Mouse (Mus musculus) layer of hippocampus, adult 18-20 months (tissue): ENCODE data around the gene Tectb. TPM values are rescaled to one million over a fixed set of nuclear protein-coding genes. Genes with fewer than 3 reads are reported as not detected.
"Not testable (repeated sequence)": the region's sequence is repeated elsewhere in the genome, so short reads cannot be mapped to it uniquely, and the experiment has no call there.

ENCODE experiments used
- DNase-seq, 2 experiments: peaks; one replicate each; pipeline ENCODE4 v3.0.0; 2022; ENCODE audit warnings: low spot score in 2 of 2
- long read RNA-seq: library from polyadenylated mRNA; stranded (forward); transcript quantifications from one replicate; pipeline ENCODE4 v2.0.0, GENCODE M21; 2021
- total RNA-seq, 2 experiments: library from RNA; stranded (reverse); gene quantifications; 2 replicates each; pipeline ENCODE4 v1.2.3; 2021

The Tectb gene
- under 1 TPM in 1 of 2 experiments, not detected in 1; 0.47 TPM for total RNA-seq
- long read RNA-seq: 0 reads

DNA sequence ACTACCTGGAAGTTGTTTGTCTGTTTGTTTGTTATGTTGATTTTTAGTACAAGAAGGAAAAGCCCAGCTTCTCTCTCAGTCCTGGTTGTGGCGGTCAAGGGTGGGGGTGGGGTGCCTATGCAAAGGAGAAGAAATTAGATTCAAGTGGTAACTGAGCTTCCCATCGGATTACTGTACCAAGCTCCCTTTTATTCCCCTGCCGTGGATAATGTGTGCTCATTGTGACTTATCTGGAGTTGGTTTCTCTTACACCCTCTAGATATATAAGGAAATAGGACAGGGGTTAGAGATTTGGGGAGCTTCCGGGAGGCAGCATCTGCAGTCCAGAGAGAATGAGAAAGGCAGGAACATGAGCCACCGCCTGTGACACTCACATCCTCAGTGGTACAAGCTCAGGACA lies at the start of gene Tectb:
Gene Tectb (plus strand): TSS at position 301 of the 400 bp plus-strand sequence.
- no peak for DNase-seq

DNA sequence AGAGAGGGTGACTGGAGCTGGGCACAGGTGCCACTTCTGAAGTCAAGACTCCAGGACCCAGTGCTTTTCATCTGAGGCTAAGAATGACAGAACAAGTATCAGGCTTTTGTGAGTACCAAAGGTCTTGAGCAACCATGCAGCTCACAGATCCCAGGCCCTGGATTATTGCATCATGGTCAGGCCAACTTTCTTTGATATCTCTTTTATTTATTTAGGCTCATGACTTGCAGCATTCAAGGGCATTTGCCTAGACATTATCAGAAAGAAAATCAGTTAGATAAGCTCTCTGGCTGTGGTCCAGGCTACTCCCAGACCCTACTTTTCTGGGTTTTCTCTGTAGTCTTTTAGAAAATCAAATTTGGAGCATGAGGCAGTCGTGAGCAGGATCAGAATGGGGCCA lies 48.8 kb upstream of the Tectb start:
- DNase-seq: no peak

DNA sequence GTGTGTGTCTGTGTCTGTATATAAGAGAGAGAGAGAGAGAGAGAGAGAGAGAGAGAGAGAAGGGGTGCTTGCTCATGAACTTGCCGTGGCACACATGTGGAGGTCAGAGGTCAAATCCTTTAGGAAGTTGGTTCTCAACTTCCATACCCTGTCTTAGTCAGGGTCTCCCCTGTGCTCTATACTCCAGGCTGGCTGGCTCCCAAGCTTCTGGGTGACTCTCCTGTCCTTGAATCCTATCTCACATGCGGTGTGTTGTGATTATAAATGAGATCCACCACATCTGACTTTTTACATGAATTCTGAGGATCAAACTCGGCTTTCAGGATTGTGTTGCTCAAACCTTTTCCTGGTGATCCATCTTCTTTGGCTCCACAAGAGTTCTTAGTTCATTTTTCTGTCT lies 48.1 kb upstream of the Tectb start:
- no peak for DNase-seq

DNA sequence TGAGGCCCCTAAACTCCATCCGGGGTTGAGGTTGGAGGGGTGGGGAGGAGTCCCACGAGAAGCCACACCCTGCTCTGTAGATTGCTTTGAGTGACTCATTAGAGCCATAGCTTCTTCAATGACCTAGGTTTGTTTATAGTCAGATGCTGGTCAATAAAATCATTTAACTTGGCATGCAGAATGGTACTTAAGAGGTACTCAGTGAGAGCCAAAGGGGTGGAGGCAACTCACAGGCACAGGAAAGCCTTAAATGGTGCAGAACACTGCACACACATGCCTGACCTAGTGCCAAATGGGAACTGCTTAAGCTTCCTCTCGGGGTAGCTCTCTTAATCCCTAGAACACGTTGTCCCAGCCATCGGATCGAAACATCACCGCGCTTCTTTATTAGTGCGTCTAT lies 46.0 kb upstream of the Tectb start:
- DNase-seq: no peak

DNA sequence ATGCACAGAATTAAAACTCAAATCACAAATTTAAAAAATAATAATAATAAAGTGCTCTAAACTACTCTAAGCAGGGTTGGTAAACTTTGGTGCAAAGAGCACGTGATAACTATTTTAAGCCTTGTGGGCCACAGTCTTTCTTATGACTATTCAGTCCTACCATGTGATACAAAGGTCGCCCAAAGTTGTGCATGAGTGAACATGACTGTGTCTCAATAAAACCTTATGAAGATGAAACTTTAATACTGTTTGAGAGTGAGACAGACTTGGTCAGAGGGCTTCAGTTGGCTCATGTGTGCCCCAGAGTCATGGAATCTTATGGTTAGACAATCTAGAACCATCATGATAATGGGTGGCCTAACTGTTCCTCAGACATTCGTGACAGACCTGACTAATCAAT lies 44.6 kb upstream of the Tectb start:
- no peak for DNase-seq

DNA sequence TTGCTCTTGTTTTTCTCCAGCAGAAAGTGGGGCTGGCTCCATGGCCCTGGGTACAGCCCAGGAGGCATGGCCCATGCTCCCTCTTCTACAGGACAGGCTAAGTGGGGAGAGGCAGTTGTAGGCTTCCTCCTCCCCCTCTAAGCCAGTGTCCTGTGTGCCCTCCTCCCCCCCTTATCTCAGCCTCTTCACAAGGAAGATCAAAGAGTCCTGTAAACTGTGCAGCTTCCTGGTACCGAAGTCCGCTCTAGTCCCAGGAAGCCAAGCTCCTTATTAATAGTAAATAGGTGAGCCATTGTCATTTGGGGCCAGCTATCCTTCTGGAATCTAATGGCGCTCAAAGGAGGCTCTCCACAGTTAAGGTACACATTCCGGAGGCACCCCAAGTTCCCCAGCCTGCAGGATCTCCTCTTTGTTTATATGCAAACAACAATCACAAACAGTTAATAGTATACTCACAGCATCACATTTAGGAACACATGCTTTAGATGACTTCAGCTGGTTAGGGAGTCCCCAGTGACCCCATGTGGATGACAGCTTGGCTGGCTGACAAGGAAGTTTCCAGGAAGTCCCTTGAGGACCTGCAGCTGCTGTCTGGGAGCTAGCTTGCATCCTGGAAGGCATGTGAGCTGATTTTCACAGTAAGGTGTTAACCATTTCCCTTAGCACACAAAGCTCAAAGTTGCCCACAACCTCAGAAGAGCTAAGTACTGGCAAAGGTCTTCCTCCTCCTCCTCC lies 43.7 kb upstream of the Tectb start:
- no peak for DNase-seq

DNA sequence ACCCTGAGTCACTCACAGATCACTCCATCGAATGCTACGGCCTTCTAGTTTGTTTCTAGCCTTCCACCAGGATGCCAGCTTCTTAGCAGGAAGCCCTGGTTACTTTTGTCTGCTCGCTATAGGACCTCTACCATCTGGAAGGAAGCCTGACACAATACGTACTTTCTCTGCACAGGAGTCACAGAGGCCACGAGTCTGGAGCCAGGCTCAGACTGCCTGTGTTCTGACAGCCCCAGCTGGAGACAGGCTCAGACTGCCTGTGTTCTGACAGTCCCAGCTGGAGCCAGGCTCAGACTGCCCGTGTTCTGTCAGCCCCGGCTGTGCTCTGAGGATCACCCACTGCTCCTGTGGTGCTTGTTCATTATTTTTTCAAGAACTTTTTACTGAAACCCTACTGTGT lies 42.6 kb upstream of the Tectb start:
- no peak for DNase-seq

DNA sequence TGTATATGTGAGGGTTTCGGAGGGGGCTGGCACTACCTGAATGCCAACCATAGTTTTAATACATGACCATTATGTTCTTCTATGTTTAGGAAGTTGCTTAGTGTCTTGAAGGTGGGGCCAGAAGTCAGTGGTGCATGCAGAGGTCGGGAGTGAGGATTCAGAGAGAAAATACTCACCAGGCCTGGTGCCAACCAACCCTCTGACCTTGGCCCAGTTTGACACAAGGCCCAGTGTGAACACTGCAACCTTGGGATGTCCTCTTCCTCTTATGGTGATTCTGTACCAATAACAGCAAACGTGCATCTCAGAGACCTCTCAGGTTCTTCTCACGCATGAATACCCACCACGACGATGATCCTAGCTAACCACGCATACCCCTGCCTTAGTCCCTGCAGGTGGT lies 42.0 kb upstream of the Tectb start:
- DNase-seq: no peak

DNA sequence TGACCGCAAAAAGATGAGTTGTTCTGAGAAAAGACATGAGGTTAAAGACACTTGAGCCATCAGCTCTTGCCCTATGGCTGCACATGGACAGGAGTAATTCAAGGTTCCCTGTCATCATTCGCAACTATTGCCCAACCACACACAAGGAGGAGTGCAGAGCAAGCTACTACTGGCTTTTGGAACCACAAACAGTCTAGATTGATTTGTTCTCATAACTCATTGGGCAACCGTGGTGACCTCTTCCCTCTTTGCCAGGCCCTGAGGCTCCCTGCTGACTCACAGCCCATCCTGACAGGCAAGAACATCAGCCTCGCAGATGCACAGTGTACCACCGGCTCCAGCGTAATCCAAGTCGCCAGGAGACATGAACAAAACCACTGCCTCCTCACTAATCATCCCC lies 41.2 kb upstream of the Tectb start:
- DNase-seq: no peak

DNA sequence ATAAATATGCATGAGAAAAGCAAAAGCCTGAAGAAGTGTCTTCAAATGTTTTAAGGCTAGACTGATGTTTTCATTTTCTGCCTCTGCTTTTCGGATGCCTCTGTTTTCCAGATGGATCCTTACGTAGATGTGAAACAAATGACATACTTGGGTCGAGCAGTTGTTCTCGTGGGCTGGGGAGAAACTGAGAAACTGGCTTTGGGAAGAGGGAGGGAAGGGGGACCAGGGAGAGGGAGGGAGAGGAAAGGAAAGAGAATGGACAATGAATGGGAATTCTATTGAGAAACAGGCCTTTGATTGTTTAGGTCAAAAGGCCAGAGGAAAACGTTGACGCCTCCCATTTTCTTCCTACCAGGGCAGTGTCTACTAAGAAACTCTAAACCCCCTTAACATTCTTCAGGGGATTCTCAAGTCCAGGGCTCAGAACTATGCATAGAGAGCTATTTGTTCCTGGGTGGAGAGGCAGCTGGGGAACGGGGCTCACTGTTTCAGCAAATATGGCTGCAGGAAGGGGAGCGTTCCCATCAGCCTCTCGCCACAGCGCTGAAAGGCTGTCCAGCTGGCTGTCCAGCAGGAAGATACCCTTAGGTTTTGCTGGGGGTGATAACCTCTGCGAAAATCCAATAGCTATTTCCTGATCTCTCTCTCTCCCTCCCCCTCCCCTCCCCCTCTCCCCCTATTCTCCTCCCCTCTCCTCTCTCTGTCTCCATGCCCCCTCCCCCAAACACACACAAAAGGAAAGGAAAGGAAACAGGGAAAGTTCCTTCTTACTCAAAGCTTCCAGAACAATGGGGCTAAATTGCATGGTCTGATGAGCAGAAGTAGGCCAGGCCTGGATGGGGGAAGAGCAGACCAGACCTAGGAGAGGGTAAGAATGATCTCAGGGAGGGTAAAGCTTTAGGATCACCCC lies 36.9 kb upstream of the Tectb start:
- no peak for DNase-seq

DNA sequence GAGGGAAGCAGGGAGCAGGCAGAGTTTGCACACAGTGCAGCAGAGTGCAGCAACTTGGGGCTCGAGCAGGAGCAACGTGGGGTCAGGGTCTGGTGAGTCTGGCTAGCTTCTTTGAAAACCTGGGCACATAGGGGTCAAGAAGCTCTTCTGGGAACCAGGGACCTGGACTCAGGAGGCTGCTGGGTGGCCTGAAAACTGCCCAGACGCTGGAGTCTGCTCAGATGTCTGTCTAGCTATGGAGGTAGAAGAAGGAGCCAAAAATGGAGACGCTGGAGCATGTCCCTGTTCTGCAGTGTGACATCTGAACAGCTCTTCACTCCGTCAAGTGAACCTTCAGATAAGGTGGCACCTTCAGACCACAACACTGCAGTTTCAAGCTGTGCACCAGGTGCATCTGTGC lies 35.8 kb upstream of the Tectb start:
- no peak for DNase-seq

DNA sequence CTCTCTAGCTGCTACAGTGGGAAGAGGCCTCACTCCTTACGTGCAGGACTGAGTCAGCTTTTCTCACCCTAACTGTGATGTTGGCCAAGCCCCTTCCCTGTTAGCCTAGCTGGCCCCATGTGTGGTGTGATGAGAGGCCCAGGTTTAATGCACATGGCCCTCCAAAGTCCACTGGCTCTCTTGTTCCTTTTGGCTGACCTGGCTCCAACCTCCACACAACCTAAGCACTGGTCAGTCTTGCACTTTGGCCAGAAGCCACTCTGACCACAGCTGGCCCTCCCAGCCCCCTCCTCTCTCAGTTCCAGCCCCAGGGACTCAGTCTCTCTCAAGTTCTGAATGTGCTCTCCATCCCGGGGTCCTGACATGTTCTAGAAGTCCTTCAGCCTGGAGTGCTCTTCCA lies 35.4 kb upstream of the Tectb start:
- DNase-seq: no peak

DNA sequence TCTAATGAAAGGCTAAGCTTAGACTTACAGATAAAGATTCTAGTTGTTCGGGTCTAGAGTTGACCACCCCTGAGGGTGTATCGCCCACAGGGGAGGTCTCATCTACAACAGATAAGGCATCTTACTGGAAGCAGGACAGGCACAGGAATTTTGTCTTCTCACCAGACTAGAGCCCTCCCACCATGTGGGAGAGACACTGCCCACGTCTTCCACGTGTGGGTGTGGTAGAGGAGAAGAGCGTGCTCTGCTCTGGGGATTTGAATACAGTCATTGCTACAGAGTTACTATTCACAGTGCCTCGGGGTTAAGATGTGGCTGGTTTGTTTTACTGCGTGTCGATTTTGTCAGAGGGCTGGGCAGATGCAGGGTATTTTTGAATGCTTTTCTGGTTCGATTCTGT lies 33.0 kb upstream of the Tectb start:
- no peak for DNase-seq

DNA sequence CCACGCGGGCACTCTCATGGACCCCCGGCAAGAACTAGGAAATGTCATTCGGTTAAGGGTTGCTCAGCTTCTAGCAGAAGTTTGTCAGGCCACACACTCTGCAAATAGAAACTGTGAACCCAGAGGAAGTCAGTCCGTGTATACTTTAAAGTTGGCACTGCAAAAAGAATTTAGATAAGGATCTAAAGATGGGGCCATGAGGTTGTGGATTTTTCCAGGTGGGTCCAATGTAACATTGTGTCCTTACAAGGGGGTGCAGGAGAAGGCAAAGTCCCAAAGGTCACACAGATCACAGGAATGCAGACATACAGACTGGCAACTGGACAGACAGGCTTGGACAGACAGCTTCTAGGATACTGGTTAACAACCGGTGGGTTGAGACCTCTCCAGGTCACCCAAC lies 32.4 kb upstream of the Tectb start:
- no peak for DNase-seq

DNA sequence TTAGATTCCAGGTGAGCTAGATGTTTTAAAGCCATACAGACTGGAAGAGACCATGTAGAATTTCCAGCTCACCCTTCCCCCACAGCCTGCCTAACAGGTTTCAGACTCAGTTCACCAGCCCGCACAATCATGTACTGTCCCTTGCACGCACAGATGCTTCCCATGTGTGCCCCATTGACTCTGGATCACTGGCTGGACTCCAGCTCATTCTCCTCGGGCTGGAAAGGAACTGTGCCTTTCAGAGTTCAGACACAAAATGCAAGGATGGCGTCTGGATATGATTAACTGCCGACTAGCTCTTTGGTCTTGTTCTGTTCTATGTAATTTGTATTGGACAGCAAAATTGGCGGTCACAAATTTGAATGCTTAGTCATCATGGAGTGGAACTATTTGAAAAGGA lies 30.9 kb upstream of the Tectb start:
- no peak for DNase-seq

DNA sequence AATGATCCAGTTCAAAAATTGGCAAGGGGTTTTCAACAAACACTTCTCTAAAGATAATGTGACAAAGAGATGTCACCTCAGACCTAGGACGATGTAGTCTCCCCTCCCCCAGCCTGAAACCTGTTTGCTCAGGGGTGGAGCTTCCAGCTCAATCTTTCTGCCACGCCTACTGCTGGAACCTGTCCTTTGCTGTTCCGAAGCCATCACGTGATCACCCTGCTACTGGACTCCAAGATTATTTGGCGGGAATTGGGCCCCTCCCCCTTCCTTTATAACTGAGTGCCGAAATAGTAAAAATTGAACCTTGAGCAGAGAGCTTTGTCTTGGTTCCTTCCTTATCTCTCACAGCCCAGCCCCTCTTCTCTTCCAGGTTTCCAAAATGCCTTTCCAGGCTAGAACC lies 28.3 kb upstream of the Tectb start:
- DNase-seq: not testable (repeated sequence)

DNA sequence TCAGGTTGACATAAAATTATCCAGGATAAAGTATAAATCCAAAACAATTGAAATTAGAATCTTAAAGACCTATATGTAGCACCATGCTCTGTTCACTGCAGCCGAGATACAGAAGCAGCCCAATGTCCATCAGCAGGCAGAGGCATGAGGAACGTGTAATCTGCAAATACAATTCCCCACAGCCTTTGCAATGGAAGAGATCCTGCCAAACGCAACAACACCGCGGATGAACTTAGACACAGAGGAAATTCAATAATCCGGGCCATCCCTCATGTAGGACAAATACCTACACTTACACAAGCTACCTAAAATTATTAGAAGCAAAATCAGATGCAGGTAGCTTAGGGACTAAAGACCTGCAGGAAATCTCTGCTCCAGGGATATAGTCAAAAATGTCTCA lies 27.6 kb upstream of the Tectb start:
- no peak for DNase-seq

DNA sequence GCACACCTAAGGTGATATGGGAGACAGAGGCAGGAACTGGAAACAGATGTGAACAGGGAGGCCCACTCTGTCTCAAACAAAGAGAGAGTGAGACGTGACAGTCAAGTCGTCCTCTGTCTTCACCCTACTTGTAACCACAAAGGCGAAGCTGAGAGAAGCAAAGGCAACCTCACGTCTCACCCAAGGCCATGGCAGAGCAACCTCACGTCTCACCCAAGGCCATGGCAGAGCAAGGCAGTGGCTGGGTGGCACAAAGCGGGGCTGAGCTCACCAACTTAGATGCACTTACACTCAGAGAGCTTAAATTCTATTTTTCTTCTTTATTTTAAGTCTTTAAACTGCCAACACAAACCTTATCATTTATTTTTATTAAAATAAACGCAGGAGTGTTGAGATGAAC lies 23.5 kb upstream of the Tectb start:
- no peak for DNase-seq

DNA sequence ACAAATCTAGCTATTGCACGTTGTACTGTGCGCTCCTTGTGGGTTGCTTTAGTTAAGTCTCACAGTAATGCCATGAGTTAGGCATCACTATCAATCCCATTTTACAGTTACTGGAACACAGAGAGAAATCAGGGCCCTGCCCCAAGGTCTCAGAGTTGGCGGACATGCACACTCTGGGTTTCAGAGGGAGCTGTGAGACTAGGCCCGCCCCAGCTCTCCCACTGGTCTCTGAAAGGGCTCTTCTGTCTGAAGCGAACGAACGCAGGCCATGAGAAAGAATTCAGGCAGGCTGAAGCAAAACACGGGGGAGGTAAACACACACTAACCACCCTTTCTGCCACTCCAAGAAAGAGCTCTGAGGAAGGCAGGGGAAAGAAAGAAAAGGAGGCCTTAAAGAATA lies 21.9 kb upstream of the Tectb start:
- DNase-seq: peak in 1 of 2 experiments; percentile 12

DNA sequence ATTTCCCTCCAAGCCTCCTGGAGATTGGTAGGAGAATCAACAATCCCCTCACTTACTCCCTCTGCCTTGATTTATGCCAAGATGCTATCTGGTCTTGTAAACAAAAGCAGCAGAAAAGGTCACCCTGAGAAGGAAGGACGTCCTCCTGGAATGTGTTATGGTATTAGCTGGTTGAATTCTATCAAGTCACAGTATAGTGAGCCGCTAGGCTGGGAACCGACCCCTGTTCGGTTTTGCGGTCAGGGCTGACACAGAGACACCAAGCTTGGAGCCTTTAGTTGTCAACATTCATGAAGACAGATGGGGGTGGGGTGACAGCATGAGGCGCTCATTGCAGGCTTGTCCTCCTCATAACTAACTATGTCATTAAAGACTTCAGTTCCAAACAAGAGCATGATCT lies 20.7 kb upstream of the Tectb start:
- no peak for DNase-seq

DNA sequence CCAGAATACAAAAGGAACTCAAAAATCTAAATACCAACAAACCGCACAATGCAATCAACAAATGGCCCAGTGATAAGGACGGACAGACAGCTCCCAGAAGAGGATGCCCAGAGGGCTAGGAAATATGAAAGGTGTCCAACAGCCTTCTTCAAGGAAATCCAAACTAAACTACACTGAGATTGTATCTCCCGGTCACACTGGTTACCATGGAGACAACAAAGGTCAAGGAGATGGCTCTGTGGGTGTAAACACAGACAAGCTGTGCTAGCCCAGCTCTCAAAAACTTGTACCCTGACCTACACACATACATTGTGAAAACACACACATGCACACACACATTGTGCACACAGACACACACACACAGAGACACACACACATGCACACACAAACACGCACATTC lies 18.3 kb upstream of the Tectb start:
- no peak for DNase-seq

DNA sequence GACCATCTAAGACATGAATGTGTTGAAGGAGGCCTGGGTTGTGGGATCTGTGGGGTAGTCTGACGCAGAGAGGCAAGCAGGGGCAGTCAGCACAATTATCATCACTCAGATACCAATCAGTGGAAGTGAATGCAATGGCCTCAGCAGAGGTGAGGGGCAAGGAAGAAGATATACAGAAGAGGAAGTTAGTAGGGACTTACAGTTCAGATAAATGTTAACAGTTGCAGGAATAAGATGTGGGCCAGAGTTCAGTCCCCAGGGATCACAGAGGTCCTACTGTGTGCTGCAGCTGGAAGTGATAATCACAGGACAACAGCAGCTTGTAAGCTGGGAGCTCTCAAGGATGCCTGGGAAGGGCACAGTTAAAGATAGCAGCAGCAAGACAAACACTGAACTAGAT lies 16.4 kb upstream of the Tectb start:
- DNase-seq: no peak
